Mouse (Mus musculus) limb, embryonic 13.5 days (tissue): ENCODE data around the gene Olfr181. TPM values are rescaled to one million over a fixed set of nuclear protein-coding genes. Genes with fewer than 3 reads are reported as not detected.

Experiments used
- ATAC-seq: fragments of 200-750 bp; cut with Nextera tagmentation; 2 replicates; pipeline ENCODE4 v1.8.0; 2017; ENCODE audit warnings: low read depth, moderate number of reproducible peaks, moderate TSS enrichment; ENCODE audit not compliant: low FRiP score
- H3K27ac ChIP-seq: fragments of 300-500 bp; sonication (generic); 2 replicates; pipeline ENCODE4 v1.5.1; 2015; ENCODE audit warnings: inconsistent platforms, mild to moderate bottlenecking, moderate library complexity
- H3K27me3 ChIP-seq: fragments of 300-500 bp; sonication (generic); 2 replicates; pipeline ENCODE4 v1.6.1; 2015; ENCODE audit warnings: mild to moderate bottlenecking, inconsistent platforms
- H3K36me3 ChIP-seq: fragments of 300-500 bp; sonication (generic); 2 replicates; pipeline ENCODE4 v1.6.1; 2015; ENCODE audit warnings: inconsistent platforms, mild to moderate bottlenecking, moderate library complexity
- H3K4me1 ChIP-seq: fragments of 300-500 bp; sonication (generic); 2 replicates; pipeline ENCODE4 v1.6.1; 2015; ENCODE audit warnings: inconsistent platforms
- H3K4me2 ChIP-seq: fragments of 300-500 bp; sonication (generic); replicated peaks from 2 replicates; pipeline ENCODE4 v1.6.1; 2015; ENCODE audit warnings: inconsistent platforms, mild to moderate bottlenecking, moderate library complexity
- H3K4me3 ChIP-seq: fragments of 300-500 bp; sonication (generic); 2 replicates; pipeline ENCODE4 v1.5.1; 2015; ENCODE audit warnings: moderate library complexity, mild to moderate bottlenecking, inconsistent platforms
- H3K9ac ChIP-seq: fragments of 300-500 bp; sonication (generic); 2 replicates; pipeline ENCODE4 v1.6.1; 2015; ENCODE audit warnings: mild to moderate bottlenecking, inconsistent platforms
- H3K9me3 ChIP-seq: fragments of 300-500 bp; sonication (generic); 2 replicates; pipeline ENCODE4 v1.6.1; 2016; ENCODE audit warnings: inconsistent platforms
- WGBS: fragments of 180-500 bp; shearing (Covaris S2); methylation state at CpG from one replicate; pipeline ENCODE4 v1.1.7; 2015; 5-methylcytosine and 5-hydroxymethylcytosine counted together
- polyA plus RNA-seq: library from polyadenylated mRNA; unstranded; fragments of >200 nt; fragmentation: Nextera tagmentation; extraction: Ambion mirVana; gene quantifications from 2 replicates; pipeline ENCODE4 v1.2.1, GENCODE M21; 2015

Olfr181 gene
- not detected in 2 replicates for polyA plus RNA-seq

DNA sequence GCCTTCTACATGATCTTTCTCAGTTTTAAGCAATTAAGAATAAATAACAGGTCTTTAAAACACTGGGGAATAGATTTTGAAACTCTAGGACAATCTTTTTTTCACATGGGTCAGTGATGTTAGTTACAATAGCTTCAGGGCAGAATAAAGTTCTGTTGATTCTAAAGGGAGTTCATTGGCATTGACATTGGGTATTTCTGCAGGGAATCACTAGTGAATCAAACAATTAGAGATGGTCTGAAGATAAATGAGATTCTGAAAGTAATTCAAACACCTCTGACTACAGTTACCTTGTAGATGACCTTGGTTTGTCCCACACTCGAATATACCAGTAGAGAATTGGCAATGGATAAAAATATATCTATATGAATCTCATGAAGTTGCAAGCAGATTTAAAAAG, at the start of gene Olfr181:
Gene Olfr181 (minus strand): TSS at position 101 of the 400 bp plus-strand sequence.
- H3K4me1 ChIP-seq: no peaks in the 10 kb centered on the region
- no peak within 1 kb of the TSS for H3K4me2 ChIP-seq
- WGBS: 64% methylated on average over 1 of the region's 1 CpGs
- no peak within 1 kb of the TSS for H3K9ac ChIP-seq
- H3K36me3 ChIP-seq: no peaks in the 10 kb centered on the region
- H3K27me3 ChIP-seq: no peaks in the 10 kb centered on the region
- H3K4me3 ChIP-seq: no peak within 1 kb of the TSS
- H3K27ac ChIP-seq: no peak within 1 kb of the TSS
- H3K9me3 ChIP-seq: no peaks in the 10 kb centered on the region
- ATAC-seq: no peak

GRCm38 (mm10) chr16:58929292-58929691, 737 bp upstream of the Olfr181 start, which contains the start of gene Olfr180:
TSS of gene Olfr180 (minus strand) at chr16:58929392.
- ATAC-seq: no peak
- H3K27ac ChIP-seq: no peak within 1 kb of the TSS
- no peaks in the 10 kb centered on the region for H3K27me3 ChIP-seq
- no peak within 1 kb of the TSS for H3K9ac ChIP-seq
- H3K4me3 ChIP-seq: no peak within 1 kb of the TSS
- no peaks in the 10 kb centered on the region for H3K4me1 ChIP-seq
- H3K36me3 ChIP-seq: no peaks in the 10 kb centered on the region
- no peaks in the 10 kb centered on the region for H3K9me3 ChIP-seq
- 77% methylated on average over 4 of the region's 4 CpGs for WGBS
- no peak within 1 kb of the TSS for H3K4me2 ChIP-seq

DNA sequence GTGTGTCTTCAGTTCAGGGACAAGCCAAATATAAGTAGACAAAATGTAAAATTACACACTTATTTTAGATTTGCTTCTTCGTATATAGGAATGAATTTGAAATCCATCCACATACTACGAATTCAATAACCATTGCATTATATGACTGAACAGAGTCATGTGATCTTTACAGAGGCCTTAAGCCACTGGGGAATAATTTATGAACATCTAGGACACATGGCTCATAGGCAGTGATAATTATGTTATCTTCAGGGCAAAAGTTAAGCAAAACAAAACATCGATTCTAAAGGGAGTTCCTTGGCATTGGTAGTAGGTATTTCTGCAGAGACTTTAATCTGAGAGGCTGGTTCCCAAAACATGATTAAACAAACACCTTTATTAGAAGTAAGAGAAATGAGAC, 36.6 kb downstream of the Olfr181 start, which contains the start of gene Olfr178:
Gene Olfr178 (minus strand): TSS at position 101 of the 400 bp plus-strand sequence.
- H3K4me2 ChIP-seq: no peak within 1 kb of the TSS
- H3K27ac ChIP-seq: no peak within 1 kb of the TSS
- WGBS: 91% methylated on average over 3 of the region's 3 CpGs
- H3K36me3 ChIP-seq: no peaks in the 10 kb centered on the region
- H3K4me3 ChIP-seq: no peak within 1 kb of the TSS
- H3K27me3 ChIP-seq: no peaks in the 10 kb centered on the region
- H3K4me1 ChIP-seq: no peaks in the 10 kb centered on the region
- H3K9ac ChIP-seq: no peak within 1 kb of the TSS
- no peaks in the 10 kb centered on the region for H3K9me3 ChIP-seq
- no peak for ATAC-seq

DNA sequence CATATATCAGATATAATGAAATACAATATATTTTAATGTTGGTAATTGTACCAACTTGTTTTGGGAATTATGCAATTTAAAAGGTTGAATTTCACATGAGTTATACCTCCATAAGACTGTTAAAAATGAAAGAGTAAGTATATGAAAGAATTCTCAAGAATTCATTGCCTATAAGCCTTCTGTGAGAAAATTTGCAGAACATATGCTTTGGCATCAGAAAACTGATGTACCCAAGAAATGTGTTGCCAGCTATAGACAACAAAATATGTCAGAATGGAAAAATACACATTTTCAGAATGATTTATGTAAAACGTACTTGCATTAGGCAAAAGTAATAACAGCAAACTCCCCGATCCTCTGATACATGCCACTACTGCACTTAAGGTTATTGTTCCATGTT, 44.1 kb downstream of the Olfr181 start:
- no peaks in the 10 kb centered on the region for H3K9me3 ChIP-seq
- H3K36me3 ChIP-seq: no peaks in the 10 kb centered on the region
- no peak overlapping the region for H3K4me3 ChIP-seq
- H3K27ac ChIP-seq: no peak overlapping the region
- H3K4me1 ChIP-seq: no peaks in the 10 kb centered on the region
- H3K27me3 ChIP-seq: no peaks in the 10 kb centered on the region
- no peak overlapping the region for H3K9ac ChIP-seq
- 93% methylated on average over 2 of the region's 2 CpGs for WGBS
- no peak overlapping the region for H3K4me2 ChIP-seq
- no peak for ATAC-seq

Other genes starting within 250 kb of the Olfr181 start
- 0.11 TPM in 1 of 2 replicates, not detected in the other for gene Gpr15, start 209.7 kb downstream of the Olfr181 start, polyA plus RNA-seq
- gene Cldnd1, start 200.8 kb downstream of the Olfr181 start, polyA plus RNA-seq: 130 and 142 TPM in 2 replicates
- not detected in 2 replicates for gene Olfr172, start 165.6 kb downstream of the Olfr181 start, polyA plus RNA-seq
- gene Olfr173, start 128.5 kb downstream of the Olfr181 start, polyA plus RNA-seq: not detected in 2 replicates
- gene Olfr175-ps1, start 102.0 kb downstream of the Olfr181 start, polyA plus RNA-seq: not detected in 2 replicates
- not detected in 2 replicates for gene Olfr177, start 54.0 kb downstream of the Olfr181 start, polyA plus RNA-seq
- not detected in 2 replicates for gene Olfr178, start 36.7 kb downstream of the Olfr181 start, polyA plus RNA-seq
- not detected in 2 replicates for gene Olfr180, start 637 bp upstream of the Olfr181 start, polyA plus RNA-seq
- gene Olfr183, start 66.6 kb upstream of the Olfr181 start, polyA plus RNA-seq: not detected in 2 replicates
- gene Olfr186, start 101.5 kb upstream of the Olfr181 start, polyA plus RNA-seq: not detected in 2 replicates
- not detected in 2 replicates for gene Olfr187, start 111.0 kb upstream of the Olfr181 start, polyA plus RNA-seq
- gene Olfr190, start 149.2 kb upstream of the Olfr181 start, polyA plus RNA-seq: not detected in 2 replicates
- not detected in 2 replicates for gene Olfr191, start 161.1 kb upstream of the Olfr181 start, polyA plus RNA-seq
- gene Olfr193, start 183.1 kb upstream of the Olfr181 start, polyA plus RNA-seq: not detected in 2 replicates
- gene Olfr194, start 192.3 kb upstream of the Olfr181 start, polyA plus RNA-seq: not detected in 2 replicates
- not detected in 2 replicates for gene Olfr195, start 218.3 kb upstream of the Olfr181 start, polyA plus RNA-seq
- gene Olfr196, start 241.7 kb upstream of the Olfr181 start, polyA plus RNA-seq: not detected in 2 replicates